Mouse (Mus musculus) myocyte (in vitro differentiated cells): Measurements from ENCODE around the gene Slc22a12.

Experiments used
- MAX ChIP-seq: IDR thresholded peaks from one replicate; pipeline ENCODE4 v1.6.1; 2011; ENCODE audit warnings: low read depth, mild to moderate bottlenecking, control low read depth
- MYOD1 ChIP-seq, 3 experiments: IDR thresholded peaks; one replicate each; pipeline ENCODE4 v1.6.1; 2011; ENCODE audit warnings: control low read depth in 2 of 3, low read depth in 2 of 3, mild to moderate bottlenecking in 2 of 3, moderate library complexity in 1 of 3; ENCODE audit not compliant: insufficient read length in 2 of 3, control insufficient read depth in 1 of 3
- POLR2A ChIP-seq: IDR thresholded peaks from one replicate; pipeline ENCODE4 v1.6.1; 2011; ENCODE audit warnings: low read depth, mild to moderate bottlenecking, control low read depth, moderate library complexity; ENCODE audit not compliant: insufficient read length

GRCm38 (mm10) chr19:6499860-6500635 is 42.8 kb downstream of the Slc22a12 start:
- TF ChIP-seq MAX (no peak), POLR2A (no peak), MYOD1 (IDR thresholded peaks at IDR 0.05; ENCODE audit: control insufficient read depth in 1 of 3, insufficient read length in 2 of 3, low read depth in 2 of 3) (no peak)
